Mouse (Mus musculus) layer of hippocampus, postnatal 36 days (tissue): ENCODE data around the gene Hydin. TPM values are rescaled to one million over a fixed set of nuclear protein-coding genes. Genes with fewer than 3 reads are reported as not detected.
A peak's percentile ranks its signal among the peaks of the same experiment; 100 is the strongest.

ENCODE experiments used
- DNase-seq, 2 experiments: peaks; one replicate each; pipeline ENCODE4 v3.0.0; 2022
- microRNA-seq, 2 experiments: library from miRNA; unstranded; fragments of <30 nt; microRNA quantifications; one replicate each; pipeline ENCODE4 v1.2.0; 2021
- total RNA-seq, 2 experiments: library from RNA; stranded (reverse); gene quantifications; 2 replicates each; pipeline ENCODE4 v1.2.3; 2021

The Hydin gene
- total RNA-seq, 2 experiments from 2014 or later = 0.37 to 0.43 TPM

DNA sequence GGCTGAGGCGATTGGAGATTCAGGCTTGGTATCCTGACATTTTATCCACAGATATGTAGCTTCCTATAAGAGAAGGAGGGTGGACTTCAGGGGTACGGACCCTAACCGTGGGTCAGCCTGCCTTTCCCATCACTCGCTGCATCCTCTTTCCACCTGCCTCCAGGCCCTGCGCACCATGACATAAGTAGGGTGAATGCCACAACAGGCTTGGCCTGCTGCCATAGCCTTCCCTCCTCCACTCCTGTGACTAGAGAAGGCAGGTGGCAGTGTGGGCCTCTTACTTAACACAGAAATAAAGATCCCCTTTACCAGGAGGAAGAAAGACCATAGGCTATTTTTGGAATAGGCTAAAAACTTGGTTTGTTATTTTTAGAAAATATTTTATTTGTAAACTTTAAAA, 375.6 kb downstream of the Hydin start:
- no peak for DNase-seq

- DNase-seq = no peak
These were observed 376.4 kb downstream of the Hydin start for GRCm38 (mm10) chr8:110643177-110643576.

- DNase-seq = no peak
These were observed 377.6 kb downstream of the Hydin start for GRCm38 (mm10) chr8:110644422-110644821.

GRCm38 (mm10) chr8:110644901-110645300, 378.1 kb downstream of the Hydin start:
- DNase-seq = no peak

GRCm38 (mm10) chr8:110645340-110645739, 378.6 kb downstream of the Hydin start:
- no peak for DNase-seq

DNA sequence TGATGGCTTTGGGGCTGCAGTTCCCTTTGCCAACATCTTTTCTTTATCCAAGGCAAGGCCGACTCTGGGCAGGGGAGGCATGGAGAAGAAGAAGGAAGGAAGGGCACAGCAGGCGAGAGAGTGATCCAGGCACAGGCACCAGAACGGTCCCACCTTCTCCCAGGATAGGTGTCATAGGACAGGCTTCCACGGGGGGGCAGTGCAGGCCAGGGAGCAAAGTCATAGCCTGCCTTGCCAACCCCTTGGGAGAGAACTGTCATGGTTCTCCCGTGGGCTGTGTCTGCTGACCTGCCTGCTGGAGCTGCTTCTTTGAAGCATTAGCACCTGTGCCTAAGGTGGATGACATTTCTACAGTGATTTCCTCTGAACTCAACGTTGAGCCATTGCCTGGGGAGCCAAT, 379.3 kb downstream of the Hydin start:
- peak; percentile 68 to 80 for DNase-seq

- DNase-seq = no peak
These were observed 381.8 kb downstream of the Hydin start for GRCm38 (mm10) chr8:110648577-110648976.

DNA sequence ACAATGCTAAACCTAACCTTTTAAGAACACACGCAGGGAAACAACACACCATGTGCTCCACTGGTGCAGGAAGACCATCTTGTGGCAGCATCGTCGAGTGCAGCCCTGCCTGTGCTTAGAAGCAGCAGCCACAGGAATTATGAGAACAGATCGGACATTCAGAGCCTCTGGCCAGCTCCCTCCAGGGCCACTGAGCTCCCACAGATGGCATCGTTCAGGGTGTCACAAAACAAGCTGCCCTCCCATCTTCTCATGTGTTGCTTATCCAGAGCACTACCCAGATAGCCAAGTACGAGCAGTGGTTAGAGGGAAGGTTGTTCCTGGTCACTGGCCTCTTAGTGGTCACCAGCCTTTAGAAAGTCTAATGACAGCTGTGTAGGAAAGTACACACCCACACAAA, 382.5 kb downstream of the Hydin start:
- no peak for DNase-seq

- no peak for DNase-seq
These were observed 384.1 kb downstream of the Hydin start for GRCm38 (mm10) chr8:110650838-110651237.

GRCm38 (mm10) chr8:110651847-110652246, 385.1 kb downstream of the Hydin start:
- no peak for DNase-seq

GRCm38 (mm10) chr8:110654075-110655060, 387.6 kb downstream of the Hydin start:
- no peak for DNase-seq

DNA sequence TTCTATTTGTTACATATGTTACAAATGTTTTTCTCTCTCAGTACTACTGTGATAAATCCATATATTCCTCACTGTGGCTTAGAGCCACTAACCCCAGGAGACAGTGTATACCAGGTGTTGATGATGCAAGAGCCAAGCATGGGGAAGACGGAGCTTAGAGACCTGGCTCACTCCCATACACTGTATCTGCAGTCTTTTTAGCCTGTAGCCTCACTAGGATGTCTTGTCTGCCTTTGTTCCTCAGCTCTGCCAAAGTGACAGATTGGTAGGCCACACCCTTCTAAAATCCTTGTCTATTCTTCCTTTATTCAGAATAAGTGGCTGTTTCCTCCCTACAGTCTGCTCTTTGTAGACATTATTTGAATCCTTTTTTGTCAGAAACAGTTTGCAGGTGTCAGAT, 389.1 kb downstream of the Hydin start:
- no peak for DNase-seq

DNA sequence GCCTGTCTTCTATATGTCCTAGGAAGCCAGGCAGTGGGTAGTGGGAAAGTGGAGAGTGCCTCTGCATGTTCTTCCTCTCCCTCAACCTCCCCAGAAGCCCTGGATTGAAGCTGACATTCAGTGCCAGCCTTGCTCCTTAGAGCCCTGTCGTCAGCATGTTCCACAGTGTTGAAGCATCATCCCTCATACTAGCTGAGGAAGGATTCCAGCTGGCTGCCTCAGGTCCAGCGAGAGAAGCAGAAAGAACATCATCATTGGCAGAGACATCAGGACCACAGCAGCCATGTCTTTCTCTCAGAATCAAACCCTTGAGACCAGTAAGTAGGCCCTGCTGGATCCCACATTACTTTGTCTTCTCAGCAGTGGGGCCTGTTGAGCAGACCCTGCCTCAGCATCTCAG, 390.9 kb downstream of the Hydin start:
- DNase-seq = no peak

Small RNA genes lying within 50 kb of the gene (microRNA-seq; reads per million reads assigned to microRNA genes)
- gene Gm44489 (0 reads per million in 2 experiments), gene Gm47306 (0 reads per million in 2 experiments)

Other genes starting within 250 kb of the Hydin start
- gene Chst4, start 227.2 kb upstream of the Hydin start, total RNA-seq = under 1 TPM in 1 of 2 experiments, not detected in 1; 0.17 TPM
- gene Zfp612, start 187.2 kb upstream of the Hydin start, total RNA-seq = 10 to 100 TPM; 26.8 to 27.4 TPM
- gene Gm21964, start 165.8 kb upstream of the Hydin start, total RNA-seq = not detected
- not detected for gene Gm17720, start 164.2 kb upstream of the Hydin start, total RNA-seq
- 10 to 100 TPM; 44.3 to 51.0 TPM for gene Calb2, start 98.8 kb upstream of the Hydin start, total RNA-seq
- gene Cmtr2, start 51.3 kb upstream of the Hydin start, total RNA-seq = 1 to 10 TPM; 5.3 to 6.8 TPM